Mouse (Mus musculus) testis, postnatal 14 days (tissue): Measurements from ENCODE around the gene Itgax.

ENCODE experiments used
- DNase-seq: peaks from one replicate; pipeline ENCODE4 v3.0.0; 2021; ENCODE audit warnings: low spot score

Itgax gene

GRCm38 (mm10) chr7:128128741-128129720 is at the start of gene Itgax:
Gene Itgax (plus strand): TSS chr7:128129547.
- no peak for DNase-seq

DNA sequence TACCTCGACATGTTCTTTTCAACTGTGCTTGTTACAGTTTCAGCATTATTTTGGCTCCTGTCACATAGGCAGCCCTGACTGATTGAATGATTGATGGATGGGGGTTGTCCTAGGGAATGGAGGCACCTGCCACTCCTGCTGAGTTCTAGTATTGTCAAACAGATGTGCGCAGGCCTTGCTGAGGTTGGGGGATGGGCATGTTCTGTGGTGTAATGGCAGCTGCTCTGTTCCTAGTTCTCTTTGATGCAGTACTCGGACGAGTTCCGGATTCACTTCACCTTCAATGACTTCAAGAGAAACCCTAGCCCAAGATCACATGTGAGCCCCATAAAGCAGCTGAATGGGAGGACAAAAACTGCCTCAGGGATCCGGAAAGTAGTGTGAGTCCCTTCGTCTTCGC is 49.3 kb upstream of the Itgax start:
- DNase-seq = no peak

DNA sequence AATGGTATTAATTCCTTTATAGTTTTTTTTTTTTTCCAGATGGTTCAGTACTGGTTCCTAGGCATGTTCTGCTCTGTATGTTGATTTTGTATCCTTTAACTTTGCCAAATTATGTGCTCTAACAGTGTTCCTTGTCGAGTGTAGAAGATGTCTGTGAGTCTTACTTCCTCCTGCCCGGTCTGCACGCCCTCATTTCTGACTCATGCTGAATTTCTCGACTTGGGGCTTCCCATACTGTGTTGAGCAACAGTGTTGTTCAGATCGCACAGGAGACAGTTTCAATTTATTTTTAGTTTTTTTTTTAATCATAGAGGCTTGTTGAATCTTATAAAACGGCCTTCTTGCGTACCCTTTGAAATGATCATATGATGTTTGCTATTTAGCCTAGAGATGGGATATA is 40.2 kb upstream of the Itgax start:
- no peak for DNase-seq

GRCm38 (mm10) chr7:128098135-128098534 is 31.2 kb upstream of the Itgax start:
- no peak for DNase-seq

- DNase-seq = no peak
Observed at GRCm38 (mm10) chr7:128100742-128101357, 28.5 kb upstream of the Itgax start.

DNA sequence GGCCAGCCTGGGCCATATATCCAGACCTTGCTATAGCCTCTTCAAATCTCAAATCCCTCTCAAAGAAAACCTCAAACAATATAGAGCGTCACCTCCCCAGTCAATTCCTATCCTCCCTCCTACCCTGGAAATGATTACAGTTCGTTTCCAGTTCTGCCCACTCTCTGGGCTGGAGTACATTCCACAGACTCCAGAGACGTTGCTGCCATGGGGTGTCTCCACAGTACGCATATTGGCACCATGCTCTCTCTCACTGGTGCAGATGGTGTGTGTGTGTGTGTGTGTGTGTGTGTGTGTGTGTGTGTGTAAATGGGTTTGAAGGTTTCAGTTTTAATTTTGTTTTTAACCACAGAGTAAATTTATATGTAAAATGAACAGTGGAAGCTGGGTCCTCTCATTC is 24.1 kb upstream of the Itgax start:
- no peak for DNase-seq

GRCm38 (mm10) chr7:128107462-128107861 is 21.9 kb upstream of the Itgax start:
- DNase-seq = no peak

DNA sequence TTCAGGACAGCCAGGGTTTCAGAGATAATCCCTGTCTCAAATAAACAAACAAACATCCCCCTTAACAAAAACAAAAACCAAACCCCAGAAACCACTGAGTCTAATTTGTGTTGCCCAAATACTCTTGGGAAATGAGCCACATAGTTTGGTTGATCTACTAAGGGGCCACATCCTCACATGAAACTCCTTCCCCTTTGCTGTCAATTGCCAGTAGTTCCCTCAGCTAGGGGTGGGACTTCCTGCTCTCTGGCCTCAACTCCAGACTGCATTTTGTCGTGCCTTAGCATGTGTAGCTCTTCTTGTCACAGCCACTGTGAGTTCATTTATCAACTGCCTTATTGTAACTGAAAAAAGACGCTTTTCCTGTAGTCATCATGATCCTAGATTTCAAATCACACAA is 19.0 kb upstream of the Itgax start:
- no peak for DNase-seq

- no peak for DNase-seq
Observed at GRCm38 (mm10) chr7:128112131-128112530, 17.2 kb upstream of the Itgax start.

DNA sequence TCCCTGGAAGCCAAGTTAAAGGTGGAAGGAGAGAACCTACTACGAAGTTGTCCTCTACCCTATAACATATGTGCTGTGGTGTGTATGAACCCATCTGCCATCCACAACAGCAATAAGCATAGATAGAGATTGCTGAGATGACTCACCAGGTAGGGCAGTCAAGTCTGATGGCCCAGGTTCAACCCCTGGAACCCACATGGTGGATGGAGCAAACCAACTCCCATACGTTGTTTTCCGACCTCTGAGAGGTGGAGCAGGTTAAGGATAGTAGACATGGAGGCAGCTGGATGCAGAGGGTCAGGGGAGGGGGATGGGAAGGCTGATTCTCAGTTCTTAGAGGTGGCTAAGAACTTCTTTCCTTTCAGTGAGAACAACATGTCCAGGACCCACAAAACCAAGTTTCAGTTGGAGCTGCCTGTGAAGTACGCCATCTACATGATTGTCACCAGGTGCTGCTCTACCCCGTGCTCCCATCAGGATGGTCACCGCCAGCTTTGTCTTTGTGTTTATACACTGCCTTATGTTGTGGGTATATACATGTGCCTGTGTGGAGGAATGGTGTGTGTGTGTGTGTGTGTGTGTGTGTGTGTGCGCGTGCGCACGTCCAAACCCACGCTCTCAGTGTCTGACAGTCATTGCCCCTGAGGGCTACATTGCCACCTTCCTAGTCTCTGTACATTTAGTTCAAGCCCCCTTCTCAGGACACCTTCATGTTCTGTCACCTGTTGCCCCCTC is 14.8 kb upstream of the Itgax start:
- DNase-seq = no peak

- no peak for DNase-seq
Observed at GRCm38 (mm10) chr7:128115211-128115958, 14.0 kb upstream of the Itgax start.

- DNase-seq = no peak
Observed at GRCm38 (mm10) chr7:128116396-128116795, 13.0 kb upstream of the Itgax start.

GRCm38 (mm10) chr7:128119726-128120490 is 9.4 kb upstream of the Itgax start:
- no peak for DNase-seq

DNA sequence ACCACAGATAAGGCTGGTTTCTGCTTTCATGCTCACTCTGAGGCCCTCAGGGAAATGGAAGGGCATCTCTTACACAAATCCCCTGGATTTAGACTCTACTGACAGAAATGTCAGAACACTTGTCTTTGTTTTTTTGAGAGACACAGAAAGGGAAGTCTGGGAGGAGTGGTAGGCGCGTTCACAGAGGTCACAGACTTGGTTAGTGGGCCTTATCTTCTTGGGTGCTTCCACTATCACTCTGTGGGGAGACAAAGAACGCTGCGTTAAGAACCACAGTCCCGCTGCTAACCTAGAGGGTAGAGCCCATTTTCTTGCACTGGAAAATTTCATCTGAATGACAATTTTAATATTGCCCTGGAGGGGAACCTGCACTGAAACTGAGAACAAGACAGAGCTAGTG is 2.8 kb downstream of the Itgax start:
- DNase-seq = no peak

- no peak for DNase-seq
Observed at GRCm38 (mm10) chr7:128133596-128133995, 4.2 kb downstream of the Itgax start.

- no peak for DNase-seq
Observed at GRCm38 (mm10) chr7:128136927-128137326, 7.6 kb downstream of the Itgax start.

- no peak for DNase-seq
Observed at GRCm38 (mm10) chr7:128139611-128140010, 10.3 kb downstream of the Itgax start.

DNA sequence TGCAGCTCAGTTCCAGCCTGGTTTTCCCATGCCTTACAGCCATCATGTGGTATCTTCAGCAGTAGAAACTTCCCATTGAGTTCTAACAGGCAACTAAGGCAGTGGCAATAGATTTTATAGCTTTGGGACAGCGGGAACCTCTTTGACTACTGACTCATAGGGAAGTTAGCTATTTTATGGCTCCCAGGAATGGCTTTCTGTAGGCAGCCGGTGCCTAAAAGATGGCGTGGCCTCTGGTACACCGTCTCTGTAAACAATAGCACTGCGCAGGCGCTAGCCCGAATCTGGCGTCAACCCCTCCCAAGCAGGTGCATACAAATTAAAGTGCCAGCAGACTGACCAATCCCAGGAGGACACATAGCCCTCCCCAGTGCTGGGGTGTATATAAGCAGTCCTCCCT is 21.6 kb downstream of the Itgax start:
- DNase-seq = no peak

DNA sequence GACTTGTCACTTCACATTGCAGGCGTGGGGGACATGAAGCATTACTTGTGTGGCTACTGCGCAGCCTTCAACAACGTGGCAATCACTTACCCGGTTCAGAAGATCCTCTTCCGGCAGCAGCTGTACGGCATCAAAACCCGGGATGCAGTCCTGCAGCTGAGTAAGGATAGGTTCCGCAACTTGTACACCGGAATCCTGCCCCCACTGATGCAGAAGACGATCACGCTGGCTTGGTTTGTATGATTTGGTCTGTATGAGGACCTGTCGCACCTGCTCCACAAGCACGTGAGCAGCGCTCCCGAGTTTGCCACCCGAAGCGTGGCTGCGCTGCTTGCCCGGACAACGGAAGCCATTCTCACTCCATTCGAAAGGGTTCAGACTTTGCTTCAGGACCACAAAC is 24.7 kb downstream of the Itgax start, which contains the start of gene Itgad:
Gene Itgad, plus strand, starts transcription at position 301 of the 400 bp plus-strand sequence.
- peak; percentile 19 for DNase-seq

- no peak for DNase-seq
Observed at GRCm38 (mm10) chr7:128154924-128155323, 25.6 kb downstream of the Itgax start.
